Mouse (Mus musculus) frontal cortex, adult 2 months (tissue): ENCODE measurements around the gene Utp3. TPM values are rescaled to one million over a fixed set of nuclear protein-coding genes. Genes with fewer than 3 reads are reported as not detected.
"Not testable (repeated sequence)": the region's sequence is repeated elsewhere in the genome, so short reads cannot be mapped to it uniquely, and the experiment has no call there.

ENCODE experiments used
- DNase-seq, 2 experiments: peaks; one replicate each; pipeline ENCODE4 v3.0.0; 2022; ENCODE audit warnings: low spot score in 1 of 2; ENCODE audit errors: extremely low spot score in 1 of 2
- polyA plus RNA-seq: library from polyadenylated mRNA; depleted of rRNA; stranded (reverse); fragments of >200 nt; gene quantifications from 2 replicates; pipeline ENCODE4 v1.2.3, GENCODE M21; 2012; rRNA removed

The Utp3 gene
- polyA plus RNA-seq = 28.7 and 29.9 TPM in 2 replicates

GRCm38 (mm10) chr5:88554086-88554886 is at the start of gene Utp3:
Gene Utp3, plus strand, starts transcription at chr5:88554462.
- peak; percentile 84 to 98 for DNase-seq

DNA sequence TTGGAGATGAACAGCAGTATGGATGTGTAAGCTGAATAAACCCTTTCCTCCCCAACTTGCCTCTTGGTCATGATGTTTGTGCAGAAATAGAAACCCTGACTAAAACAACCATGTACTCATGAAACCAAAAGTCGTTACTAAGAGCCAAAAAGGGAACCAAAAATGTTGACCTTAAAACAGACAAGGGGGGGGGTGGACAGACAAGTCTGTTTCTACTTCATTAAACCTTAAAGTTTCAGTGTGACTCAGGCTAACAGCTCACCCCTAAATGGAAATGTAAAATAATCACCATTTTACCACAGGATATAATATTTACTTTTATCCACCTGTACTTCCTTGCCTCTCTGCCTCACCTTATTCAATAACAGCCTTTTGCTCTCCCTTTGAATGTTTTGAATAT is 45.7 kb upstream of the Utp3 start:
- DNase-seq = no peak

DNA sequence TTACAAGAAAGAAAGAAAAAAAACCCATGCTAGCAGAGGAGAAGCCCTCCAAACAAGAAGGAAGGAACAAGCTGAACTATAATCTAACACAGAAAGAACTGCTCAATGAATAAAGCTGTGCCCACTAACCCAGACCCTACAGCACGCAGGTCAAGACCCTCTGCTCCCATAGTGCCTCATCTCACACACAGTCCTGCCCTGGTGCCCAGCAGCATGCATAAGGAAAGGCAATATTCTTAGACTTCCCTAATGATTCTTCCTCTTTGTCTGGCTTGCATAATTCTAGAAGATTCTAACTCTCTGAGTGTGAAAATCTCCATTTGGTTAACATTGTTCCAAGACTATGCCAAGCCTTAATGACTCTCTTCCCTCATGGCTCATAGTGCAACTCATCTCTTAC is 45.3 kb upstream of the Utp3 start:
- no peak for DNase-seq

DNA sequence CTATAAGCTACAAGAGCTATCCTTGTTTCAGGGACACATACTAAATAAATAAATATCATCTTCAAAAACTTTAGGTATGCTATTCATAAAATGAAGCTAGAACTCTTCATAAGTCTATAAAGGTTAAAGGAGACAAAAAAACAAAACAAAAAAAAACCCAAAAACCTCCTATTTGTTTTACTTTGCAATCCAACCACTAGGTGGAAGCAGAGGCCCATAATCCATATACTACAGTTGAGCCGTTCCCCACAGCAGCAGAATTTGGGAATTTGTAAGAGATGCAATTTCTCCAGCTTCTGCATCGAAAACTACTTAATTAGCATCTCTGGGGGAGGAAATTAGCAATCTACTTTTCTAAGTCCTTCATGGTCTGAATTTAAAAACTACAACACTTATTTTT is 35.0 kb upstream of the Utp3 start:
- peak in 1 of 2 experiments; percentile 68 for DNase-seq

DNA sequence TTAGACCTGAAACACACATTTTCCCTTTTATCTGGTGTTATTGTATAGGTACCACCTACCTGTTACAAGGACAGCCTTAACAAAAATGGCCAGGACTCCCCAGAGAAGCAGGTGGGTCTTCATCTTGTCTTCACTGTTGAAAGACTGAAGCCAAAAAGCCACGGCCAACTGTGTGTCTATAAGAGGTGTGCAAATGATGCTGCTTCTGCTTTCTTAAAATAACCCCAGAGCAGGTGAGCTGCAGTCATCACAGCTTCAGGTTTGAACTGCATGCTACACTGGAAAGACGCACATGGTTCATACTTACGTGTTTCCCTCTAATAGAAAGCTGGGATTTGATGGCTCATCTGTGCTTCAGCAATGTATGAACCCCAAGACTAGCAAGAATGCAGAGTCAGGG is 26.6 kb upstream of the Utp3 start, which contains the start of gene Jchain:
Jchain (minus strand) TSS at position 235 of the 400 bp plus-strand sequence.
- DNase-seq = no peak

DNA sequence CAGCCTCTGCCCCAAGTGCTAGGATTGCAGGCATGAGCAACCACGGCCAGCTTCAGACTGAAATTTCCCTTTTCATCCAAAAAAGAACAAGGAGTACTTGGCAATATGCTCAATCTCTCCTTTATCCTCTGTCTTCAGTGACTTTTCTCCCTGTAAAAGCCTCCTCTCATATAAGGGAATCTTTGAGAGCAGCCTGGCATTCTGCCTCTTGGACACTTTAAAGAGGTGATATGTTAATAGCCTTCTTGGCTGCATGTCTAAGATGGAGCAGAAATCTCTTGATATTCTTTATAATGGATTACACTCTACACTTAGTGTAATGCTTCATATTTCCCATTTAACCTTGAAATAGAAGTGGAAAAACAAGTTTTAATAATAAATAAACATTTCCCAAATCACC is 23.4 kb upstream of the Utp3 start:
- DNase-seq = no peak

GRCm38 (mm10) chr5:88534697-88535096 is 19.6 kb upstream of the Utp3 start:
- DNase-seq = no peak

DNA sequence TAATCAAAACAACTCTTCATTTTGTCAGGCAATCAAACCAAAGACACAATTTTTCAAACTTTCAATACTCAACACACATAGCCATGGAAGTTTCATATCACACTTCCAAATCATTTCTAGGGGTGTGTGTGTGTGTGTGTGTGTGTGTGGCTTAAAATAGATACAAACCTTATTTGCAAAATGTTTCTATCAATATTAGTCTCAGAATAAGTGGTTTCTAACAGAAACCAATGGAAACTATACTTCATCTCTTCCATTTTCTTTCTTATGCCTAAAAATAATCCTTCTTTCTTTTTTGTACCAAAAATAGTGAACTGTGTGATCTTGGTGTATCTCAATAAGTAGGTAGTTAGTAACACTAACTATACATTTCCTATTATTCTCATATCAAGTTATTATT is 13.4 kb upstream of the Utp3 start:
- no peak for DNase-seq

DNA sequence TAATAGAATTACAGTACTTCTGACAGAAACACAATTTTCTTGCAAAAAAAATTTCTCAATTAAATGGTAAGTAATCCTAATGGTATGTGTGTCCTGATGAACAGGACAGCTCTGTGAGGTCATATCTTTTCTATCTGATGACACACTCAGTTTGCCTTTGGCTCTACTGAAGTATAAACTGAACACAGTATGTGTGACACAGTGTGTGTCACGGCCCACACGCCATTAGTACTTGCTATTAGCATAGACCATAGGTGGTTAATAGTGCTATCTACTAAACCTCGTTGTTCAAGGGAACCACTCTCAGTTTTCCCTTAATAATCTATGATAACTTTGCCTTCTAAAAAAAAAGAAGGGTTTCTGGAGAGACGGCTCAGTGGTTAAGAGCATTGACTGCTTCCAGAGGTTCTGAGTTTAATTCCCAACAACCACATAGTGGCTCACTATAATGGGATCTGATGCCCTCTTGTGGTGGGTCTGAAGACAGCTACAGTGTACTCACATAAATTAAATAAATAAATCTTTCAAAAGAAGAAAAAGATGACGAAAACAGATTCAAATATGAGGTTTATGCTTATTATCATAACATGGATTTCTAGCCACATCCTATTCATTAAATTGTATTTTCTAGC is 11.5 kb upstream of the Utp3 start:
- peak in 1 of 2 experiments; percentile 71 for DNase-seq

DNA sequence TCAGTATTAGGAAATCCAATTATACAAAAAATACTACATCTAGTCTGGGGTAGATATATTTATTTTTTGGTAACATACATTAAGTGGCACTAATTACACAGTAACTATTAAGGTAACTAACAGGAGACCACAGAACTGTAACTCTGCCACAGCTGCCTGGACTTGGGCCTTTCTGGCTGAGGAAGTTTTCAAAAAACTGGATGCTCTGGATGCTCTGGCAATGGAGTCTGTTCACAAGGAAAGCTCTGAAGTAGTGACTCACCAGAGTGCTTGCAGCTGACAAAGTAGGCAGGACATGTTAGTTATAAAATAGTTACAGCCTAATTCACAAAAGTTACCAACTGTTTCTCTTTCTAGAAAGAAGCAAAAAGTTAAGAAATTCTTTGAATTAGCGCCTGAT is 9.9 kb upstream of the Utp3 start:
- DNase-seq = not testable (repeated sequence)

DNA sequence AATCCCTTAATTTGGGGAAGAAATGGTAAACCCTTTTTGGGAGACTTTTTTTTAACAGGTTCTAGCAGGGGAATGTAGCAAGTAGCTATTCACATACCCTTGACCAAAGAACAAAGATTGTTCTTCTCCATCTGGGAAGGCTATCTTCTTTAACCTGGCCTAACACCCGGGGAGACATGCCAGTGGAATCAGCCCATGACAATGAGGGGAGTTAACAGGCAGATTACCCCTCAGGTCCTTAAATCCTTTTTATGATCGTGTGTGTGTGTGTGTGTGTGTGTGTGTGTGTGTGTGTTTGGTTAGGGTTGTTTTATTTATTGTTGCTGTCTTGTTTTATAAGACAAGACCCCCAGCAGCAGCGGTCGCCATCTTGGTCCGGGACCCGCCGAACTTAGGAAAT is 8.7 kb upstream of the Utp3 start:
- no peak for DNase-seq

GRCm38 (mm10) chr5:88553271-88554085 is 784 bp upstream of the Utp3 start:
- DNase-seq = no peak

DNA sequence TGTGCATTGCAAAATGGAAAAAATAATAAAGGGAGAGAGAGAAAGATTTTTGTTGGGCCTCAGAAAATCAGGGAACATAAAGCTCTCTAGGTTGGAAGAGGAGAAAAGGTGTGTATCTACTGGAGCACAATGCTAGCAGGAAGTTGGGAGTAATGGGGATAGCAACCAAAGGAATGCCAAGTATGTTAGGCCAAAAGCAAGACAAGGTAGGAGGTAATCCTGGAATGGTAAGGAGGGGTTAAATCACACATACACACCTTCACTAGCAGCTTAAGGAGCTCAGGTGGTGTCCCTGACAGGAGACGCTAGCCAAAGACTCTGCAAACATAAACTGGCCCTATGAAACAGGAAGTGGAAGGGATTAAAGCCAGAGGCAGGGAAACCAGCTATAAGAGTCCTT is 4.7 kb downstream of the Utp3 start:
- DNase-seq = no peak

DNA sequence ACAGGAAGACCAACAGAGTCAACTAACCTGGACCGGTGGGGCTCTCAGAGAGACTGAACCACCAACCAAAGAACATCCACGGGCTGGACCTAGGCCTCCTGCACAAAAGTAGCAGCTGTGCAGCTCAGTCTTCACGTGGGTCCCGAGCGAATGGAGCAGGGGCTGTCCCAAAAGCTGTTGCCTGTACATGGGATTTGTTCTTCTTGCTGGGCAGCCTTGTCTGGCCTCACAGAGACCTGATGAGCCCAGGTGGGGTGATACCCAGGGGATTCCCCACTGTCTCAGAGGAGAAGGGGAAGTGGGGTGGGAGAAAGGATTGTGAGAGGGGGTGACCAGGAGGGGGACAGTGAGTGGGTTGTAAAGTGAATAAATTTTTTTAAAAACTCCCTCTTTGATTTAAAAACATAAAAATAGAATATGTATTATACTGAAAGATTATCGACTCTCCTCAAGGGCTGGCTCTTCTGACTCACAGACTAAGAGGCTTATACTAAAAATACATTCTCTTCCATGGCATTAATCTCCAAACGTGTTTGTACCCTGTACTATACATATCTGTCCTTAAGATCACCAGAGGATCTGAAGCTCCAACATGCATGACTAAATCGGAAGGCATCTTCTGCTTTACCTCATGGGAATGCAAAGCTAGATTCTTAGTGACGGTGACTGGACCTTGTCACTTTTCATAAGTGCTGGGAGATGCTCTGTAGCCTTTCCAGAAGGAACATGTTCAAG is 7.0 kb downstream of the Utp3 start:
- DNase-seq = no peak

GRCm38 (mm10) chr5:88562863-88563780 is 8.9 kb downstream of the Utp3 start:
- no peak for DNase-seq

DNA sequence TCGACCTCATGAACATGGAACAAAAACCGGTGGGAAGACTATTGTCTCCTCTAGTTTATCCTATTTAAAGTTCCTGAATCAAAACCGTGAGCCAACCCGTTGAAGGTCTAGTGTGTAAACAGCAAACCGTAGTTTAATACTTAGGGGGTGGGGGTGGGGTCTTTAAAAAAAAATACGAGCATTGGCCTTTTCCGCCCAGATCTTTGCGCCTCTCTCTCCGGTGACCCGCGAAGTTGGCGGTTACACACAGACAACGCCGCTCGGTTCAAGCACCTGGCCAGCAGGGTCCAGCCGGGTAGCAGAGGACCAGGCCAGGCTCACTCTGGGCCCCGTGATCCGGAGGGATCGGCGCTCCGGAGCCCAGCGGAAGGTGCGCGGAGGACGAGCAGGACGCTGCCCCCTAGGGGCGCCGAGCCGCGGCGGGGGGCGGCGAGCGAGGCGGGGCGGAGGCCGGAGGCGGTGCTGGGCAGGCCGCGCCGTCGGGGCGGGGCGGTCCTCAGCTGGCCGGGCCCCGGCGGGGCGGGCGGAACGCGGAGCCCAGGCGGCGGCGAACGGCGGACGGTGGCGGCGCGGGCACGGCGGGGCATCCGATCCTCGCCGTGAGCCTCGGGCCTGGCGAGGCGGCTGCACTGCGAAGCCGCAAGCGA is 10.4 kb downstream of the Utp3 start, which contains the start of gene Rufy3:
Rufy3 (plus strand) TSS at position 540 of the 647 bp plus-strand sequence.
- DNase-seq = peak in 1 of 2 experiments; percentile 70

GRCm38 (mm10) chr5:88565148-88566033 is 11.1 kb downstream of the Utp3 start:
- DNase-seq = peak in 1 of 2 experiments; percentile 60
